Mouse (Mus musculus) testis, adult 2 months (tissue): Measurements from ENCODE around the gene Ifi27l2a. TPM values are rescaled to one million over a fixed set of nuclear protein-coding genes. Genes with fewer than 3 reads are reported as not detected.
"Not testable (repeated sequence)": the region's sequence is repeated elsewhere in the genome, so short reads cannot be mapped to it uniquely, and the experiment has no call there.

Experiments
- H3K27ac ChIP-seq: fragments of 200-500 bp; 2 replicates; pipeline ENCODE4 v1.5.1; 2012; ENCODE audit warnings: low read depth, low read length; ENCODE audit not compliant: control insufficient read depth, insufficient read depth
- H3K27me3 ChIP-seq: fragments of 200-500 bp; 2 replicates; pipeline ENCODE4 v1.6.1; 2012; ENCODE audit warnings: mild to moderate bottlenecking, low read length, moderate library complexity; ENCODE audit not compliant: control insufficient read depth, insufficient read depth
- H3K36me3 ChIP-seq: fragments of 200-500 bp; 2 replicates; pipeline ENCODE4 v1.6.1; 2012; ENCODE audit warnings: mild to moderate bottlenecking, low read length; ENCODE audit not compliant: control insufficient read depth, insufficient read depth
- H3K4me1 ChIP-seq: fragments of 200-500 bp; 2 replicates; pipeline ENCODE4 v1.6.1; 2012; ENCODE audit warnings: low read length; ENCODE audit not compliant: control insufficient read depth, insufficient read depth
- H3K4me3 ChIP-seq: fragments of 200-500 bp; 2 replicates; pipeline ENCODE4 v1.5.1; 2012; ENCODE audit warnings: low read depth, mild to moderate bottlenecking, low read length, moderate library complexity, mixed read lengths; ENCODE audit not compliant: control insufficient read depth
- CTCF ChIP-seq: fragments of 200-500 bp; IDR thresholded peaks from 2 replicates; pipeline ENCODE4 v1.5.1; 2012; ENCODE audit warnings: low read depth, mild to moderate bottlenecking, inconsistent platforms, low read length, moderate library complexity; ENCODE audit not compliant: control insufficient read depth, insufficient read depth, insufficient replicate concordance
- POLR2A ChIP-seq: fragments of 200-500 bp; IDR thresholded peaks from 2 replicates; pipeline ENCODE4 v1.6.1; 2012; ENCODE audit warnings: low read depth, mild to moderate bottlenecking, inconsistent platforms, low read length, moderate library complexity; ENCODE audit not compliant: control insufficient read depth
- polyA plus RNA-seq: library from polyadenylated mRNA; depleted of rRNA; stranded (reverse); fragments of >200 nt; gene quantifications from 2 replicates; pipeline ENCODE4 v1.2.3, GENCODE M21; 2012; rRNA removed

The Ifi27l2a gene
- 4.7 and 12.9 TPM in 2 replicates for polyA plus RNA-seq

DNA sequence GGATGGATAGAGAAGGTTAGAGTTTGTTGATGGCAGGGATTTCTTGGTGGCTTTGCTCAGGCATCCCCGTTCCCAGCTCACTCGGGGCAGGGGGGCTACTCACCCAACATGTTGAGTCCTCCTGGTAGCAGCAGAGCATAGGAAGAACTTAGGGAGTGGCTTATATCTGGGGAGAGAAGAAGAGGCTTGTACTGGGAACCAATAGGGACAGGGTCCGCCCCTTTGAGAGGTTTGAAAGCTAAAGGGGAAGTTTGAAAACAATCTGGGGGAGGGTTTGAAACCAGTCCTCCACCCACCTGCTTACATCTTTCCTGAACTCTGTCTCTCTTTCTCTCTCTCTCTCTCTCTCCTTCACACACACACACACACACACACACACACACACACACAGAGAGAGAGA lies at the start of gene Ifi27l2a:
Gene Ifi27l2a, minus strand, starts transcription at position 157 of the 400 bp plus-strand sequence.
- Histone ChIP-seq H3K27me3 (no peaks in the 10 kb centered on the region), H3K4me3 (no peak within 1 kb of the TSS), H3K4me1 (no peaks in the 10 kb centered on the region), H3K27ac (no peak within 1 kb of the TSS), H3K36me3 (no peaks in the 10 kb centered on the region)
- TF ChIP-seq CTCF (no peak), POLR2A (no peak)

DNA sequence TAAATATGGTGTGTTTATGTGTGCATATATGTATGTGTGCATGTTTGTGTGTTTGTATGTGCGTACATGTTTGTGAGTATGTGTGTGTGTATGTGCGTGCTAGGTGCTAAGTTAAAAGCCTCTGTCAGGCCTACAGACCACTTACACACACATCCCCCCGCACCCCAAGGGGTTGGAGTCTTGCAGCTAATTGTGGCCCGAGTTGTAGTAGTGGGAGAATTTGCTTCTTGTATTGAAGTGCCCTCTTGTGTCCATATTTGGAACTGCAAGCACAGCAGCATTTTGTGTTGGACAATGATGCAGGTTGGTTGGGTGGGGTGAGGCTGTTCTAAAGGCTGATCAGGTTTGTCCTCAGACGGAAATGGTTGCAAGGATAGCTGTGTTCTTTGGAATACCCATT lies 49.3 kb upstream of the Ifi27l2a start:
- H3K4me3 ChIP-seq: no peak overlapping the region
- H3K36me3 ChIP-seq: no peaks in the 10 kb centered on the region
- H3K4me1 ChIP-seq: peaks cover 2% of the 10 kb centered on the region; the same call in 1 of the 2 replicates
- H3K27ac ChIP-seq: no peak overlapping the region
- TF ChIP-seq CTCF (peak; percentile 43; the same call in 1 of the 2 replicates), POLR2A (no peak)
- H3K27me3 ChIP-seq: no peaks in the 10 kb centered on the region

DNA sequence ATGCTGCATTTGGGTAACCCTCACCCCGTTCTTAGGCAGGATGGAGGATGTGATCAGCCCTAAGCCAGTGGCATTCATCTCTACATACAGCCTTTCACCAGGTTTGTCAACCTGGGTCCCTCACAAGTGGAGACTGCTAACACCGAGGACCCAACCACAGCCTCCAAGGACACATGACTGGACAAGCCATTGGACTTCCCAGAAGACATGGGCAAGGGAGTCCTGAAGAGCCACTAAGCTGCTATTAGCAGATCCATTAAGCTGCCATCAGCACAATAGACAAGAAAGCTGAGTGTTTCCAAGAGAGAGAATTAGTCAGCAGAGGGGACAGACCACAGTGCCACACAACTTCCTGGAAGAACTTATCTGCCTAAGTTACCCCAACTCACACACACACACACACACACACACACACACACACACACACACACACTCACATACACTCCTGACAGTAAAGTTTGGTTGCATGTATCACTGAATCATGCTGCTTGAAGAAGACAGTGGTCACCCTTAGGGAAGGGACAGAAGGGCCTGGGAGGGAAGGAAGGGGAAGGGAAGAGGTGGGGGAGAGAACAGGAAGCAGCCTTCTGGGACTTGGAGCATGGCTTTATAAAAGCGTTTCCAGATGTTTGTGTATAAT lies 47.7 kb upstream of the Ifi27l2a start:
- no peak overlapping the region for H3K27ac ChIP-seq
- no peaks in the 10 kb centered on the region for H3K36me3 ChIP-seq
- H3K4me3 ChIP-seq: no peak overlapping the region
- TF ChIP-seq CTCF: no peak
- no peak for TF ChIP-seq POLR2A
- no peaks in the 10 kb centered on the region for H3K27me3 ChIP-seq
- H3K4me1 ChIP-seq: peaks cover 2% of the 10 kb centered on the region; the same call in 1 of the 2 replicates

DNA sequence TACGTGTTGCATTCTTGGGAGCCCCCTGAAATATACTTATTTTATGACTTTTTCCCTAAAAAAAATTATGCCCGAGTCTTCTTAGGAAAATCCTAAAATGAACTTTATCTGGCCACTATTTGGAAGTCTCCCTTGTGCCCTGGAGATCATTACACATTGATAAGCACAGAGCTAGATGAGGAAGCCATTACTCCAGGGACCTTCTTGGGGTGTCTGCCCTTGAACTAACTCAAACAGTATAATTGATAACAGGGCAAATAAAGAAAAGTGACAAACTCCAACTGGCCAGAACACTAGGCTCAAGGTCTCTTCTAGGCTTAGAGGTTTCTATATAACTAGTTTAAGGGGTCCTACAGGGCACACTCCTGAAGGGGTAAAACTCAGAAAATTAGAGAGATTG lies 44.3 kb upstream of the Ifi27l2a start:
- no peaks in the 10 kb centered on the region for H3K4me1 ChIP-seq

DNA sequence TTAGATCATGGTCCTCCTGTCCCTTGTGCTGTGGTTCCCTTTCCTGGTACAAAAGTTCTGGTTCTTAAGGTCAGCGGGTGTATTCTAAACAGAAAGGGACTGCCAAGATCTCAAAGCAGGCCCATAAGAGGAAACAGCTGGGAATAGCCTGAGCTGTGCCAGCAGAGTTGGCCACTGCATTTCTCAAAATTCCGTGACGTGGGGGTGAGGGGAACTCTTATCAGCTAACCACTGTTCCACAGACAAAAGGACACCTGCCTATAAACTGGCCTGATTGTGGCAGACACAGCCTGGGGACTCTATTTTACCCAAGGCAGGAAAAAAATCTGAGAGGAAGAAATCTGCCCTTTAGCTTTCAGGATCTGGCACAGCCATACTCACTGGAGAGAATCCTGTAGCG lies 43.8 kb upstream of the Ifi27l2a start:
- Histone ChIP-seq H3K27me3 (no peaks in the 10 kb centered on the region), H3K4me1 (no peaks in the 10 kb centered on the region), H3K36me3 (no peaks in the 10 kb centered on the region), H3K4me3 (no peak overlapping the region), H3K27ac (no peak overlapping the region; the same call in 1 of the 2 replicates)
- no peak for TF ChIP-seq POLR2A
- TF ChIP-seq CTCF: no peak

More for the DNA sequence above, 44.3 kb upstream of the Ifi27l2a start:
- H3K4me3 ChIP-seq: no peak overlapping the region
- no peaks in the 10 kb centered on the region for H3K27me3 ChIP-seq
- no peaks in the 10 kb centered on the region for H3K36me3 ChIP-seq
- H3K27ac ChIP-seq: no peak overlapping the region
- TF ChIP-seq POLR2A: no peak
- TF ChIP-seq CTCF: no peak

DNA sequence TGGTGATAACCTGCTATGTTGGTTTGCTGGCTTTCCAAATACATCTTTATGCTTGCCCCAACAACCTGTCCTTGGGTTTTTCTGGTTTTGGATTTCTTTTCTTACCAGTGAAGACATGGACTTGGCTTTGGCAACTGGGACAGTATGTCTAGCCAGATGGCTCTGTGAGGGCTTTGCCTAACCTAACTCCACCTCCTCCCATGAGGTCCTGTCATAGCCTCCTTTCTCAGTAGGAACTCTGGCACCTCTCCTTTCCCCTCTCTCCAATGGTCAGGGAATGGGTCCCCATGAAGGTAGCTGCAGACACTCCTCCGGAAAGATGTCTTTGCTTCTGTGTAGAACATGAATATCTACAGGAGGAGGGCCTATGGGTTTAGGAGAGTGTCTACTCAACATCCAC lies 43.2 kb upstream of the Ifi27l2a start:
- Histone ChIP-seq H3K36me3 (no peaks in the 10 kb centered on the region), H3K4me3 (no peak overlapping the region), H3K27me3 (no peaks in the 10 kb centered on the region), H3K27ac (no peak overlapping the region), H3K4me1 (no peaks in the 10 kb centered on the region)
- TF ChIP-seq POLR2A (no peak), CTCF (no peak)

DNA sequence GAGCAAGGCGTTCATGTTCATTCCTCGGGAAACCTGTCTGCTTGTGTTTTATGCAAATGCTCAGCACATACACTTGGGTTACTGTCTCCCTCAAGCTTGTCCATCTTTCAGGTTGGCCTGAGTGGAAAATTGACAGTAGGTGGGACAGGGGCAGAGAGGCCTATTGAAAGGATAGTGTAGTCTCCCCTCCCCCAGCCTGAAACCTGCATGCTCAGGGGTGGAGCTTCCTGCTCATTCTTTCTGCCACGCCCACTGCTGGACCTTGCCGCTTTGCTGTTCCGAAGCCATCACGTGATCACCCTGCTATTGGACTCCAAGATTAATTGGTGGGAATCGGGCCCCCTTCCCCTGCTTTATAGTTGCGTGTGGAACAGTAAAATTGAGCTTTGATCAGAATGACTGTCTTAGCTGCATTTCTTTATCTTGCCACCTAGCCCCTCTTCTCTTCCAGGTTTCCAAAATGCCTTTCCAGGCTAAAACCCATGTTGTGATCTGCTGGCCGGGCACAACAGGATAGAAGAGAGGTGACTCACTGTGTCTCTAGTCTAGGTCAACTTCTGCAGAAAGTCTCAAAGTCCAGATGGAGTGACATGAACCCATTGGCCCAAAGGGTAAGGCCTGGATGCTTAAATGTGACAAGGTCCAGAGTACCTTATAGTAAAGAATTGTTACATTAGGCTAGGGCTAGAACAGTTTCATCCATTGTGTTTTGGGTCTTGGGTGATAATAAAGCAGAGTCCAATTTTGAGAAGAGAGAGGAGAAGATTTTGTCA lies 40.9 kb upstream of the Ifi27l2a start:
- not testable (repeated sequence) for H3K27me3 ChIP-seq, H3K4me3 ChIP-seq, H3K36me3 ChIP-seq, H3K27ac ChIP-seq, H3K4me1 ChIP-seq

DNA sequence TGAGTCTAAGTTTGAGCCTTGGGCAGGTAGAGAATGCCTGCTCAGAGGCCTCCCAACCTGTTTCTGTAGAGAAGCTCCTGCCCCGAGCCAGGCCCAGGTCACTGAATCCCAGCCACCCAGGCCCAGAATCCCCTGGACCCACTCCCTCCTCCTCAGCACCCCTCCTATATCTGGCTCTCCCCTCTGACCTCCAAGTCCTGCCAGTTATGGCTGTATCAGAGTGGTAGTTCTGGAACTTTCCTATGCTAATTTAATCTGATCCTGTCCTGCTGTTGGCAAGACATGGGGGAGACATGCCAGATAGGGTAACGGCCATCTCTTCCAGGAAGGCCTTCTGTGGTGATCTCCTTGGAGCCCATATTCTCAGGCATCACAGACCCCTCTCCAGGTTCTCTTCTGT lies 39.3 kb upstream of the Ifi27l2a start:
- Histone ChIP-seq H3K36me3 (no peaks in the 10 kb centered on the region), H3K27me3 (no peaks in the 10 kb centered on the region), H3K4me3 (no peak overlapping the region), H3K4me1 (no peaks in the 10 kb centered on the region), H3K27ac (no peak overlapping the region)
- TF ChIP-seq POLR2A (no peak), CTCF (no peak)
